Mouse (Mus musculus): ENCODE data around the gene Elovl4. TPM values are rescaled to one million over a fixed set of nuclear protein-coding genes. Genes with fewer than 3 reads are reported as not detected.

Elovl4 gene
- total RNA-seq, 4 experiments from 2014 or later: 49.4 to 61.5 (median 54.9) TPM

Other genes starting within 250 kb of the Elovl4 start
- 1 to 10 TPM in 1 of 4 experiments, under 1 TPM in 3; 0.43 to 1.5 (median 0.61) TPM for gene Ttk, start 28.4 kb upstream of the Elovl4 start, total RNA-seq (2022)
- 10 to 100 TPM; 38.7 to 43.0 (median 41.5) TPM for gene Bckdhb, start 118.9 kb upstream of the Elovl4 start, total RNA-seq (2022)